Mouse (Mus musculus): ENCODE results near the gene Eif4a2.

Gene Eif4a2

DNA sequence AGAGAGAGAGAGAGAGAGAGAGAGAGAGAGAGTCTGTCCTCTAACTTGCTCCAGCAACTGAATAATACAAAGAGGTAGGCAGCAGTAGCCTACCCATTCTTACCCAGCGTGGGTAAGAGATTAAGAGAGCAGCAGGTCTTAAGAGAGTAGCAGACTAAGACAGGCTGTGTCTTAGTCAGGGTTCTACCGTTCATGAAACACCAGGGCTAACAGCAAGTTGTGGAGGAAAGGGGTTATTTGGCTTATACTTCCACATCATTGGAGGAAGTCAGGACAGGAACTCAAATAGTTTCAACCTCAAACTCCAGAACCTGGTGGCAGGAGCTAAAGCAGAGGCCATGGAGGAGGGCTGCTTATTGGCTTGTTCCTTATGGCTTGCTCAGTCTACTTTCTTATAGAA lies 3.4 kb upstream of the Eif4a2 start:
- no peak for DNase-seq (ENCODE audit: low spot score in 2 of 2)

DNA sequence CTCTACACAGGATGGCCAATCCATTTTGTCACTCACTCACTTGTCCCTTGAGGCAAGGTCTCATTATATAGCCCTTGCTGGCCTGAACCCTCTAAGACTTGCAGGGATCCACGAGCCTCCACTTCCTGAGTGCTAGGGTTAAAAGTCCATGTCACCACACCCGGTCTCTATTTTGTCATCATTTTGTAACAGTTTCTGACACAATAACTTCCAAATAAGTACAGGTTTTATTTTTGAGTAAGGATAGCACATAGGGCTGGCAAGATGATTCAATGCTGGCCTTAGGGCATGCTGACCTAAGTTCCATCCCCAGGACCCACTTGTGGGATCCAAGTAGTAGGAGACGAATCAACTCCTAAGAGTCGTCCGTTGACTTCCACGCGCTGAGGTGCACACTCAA lies 1.1 kb upstream of the Eif4a2 start:
- DNase-seq (ENCODE audit: low spot score in 2 of 2) = no peak

DNA sequence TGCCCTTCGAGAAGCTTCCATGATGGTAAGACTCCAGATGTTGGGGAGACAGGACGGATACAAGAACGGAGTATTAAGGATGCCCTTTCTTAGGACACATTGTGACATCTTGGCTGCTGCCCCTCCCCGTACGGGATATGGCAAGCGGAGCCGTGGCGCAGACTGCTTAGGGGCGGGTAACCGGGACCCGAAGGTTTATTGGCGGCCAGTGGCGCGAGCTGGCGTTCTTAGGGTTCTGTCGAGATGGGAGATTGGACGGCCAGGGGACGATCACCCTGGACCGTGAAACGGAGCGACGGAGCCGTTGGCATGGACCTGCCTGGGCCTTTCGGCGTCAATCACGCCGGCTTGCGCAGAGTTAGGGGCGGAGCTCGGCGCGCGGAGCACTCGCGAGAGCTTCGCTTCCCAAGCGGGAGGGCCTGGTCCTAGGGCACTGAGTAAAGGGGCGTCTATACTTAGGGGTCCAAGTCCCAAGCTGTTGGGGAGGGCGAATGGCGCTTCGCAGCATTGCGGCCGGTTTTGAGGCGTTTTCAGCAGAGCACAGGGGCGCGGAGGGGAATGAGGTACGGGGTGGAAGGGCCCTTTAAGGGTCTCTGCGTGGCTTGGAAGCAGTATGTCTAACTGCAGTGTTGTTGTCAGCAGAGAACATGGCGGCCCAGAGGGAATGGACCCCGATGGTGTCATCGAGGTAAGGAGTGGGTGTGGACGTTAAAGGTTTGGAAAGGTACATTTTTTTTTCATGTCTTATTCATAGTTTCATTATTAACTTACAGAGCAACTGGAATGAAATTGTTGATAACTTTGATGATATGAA lies 909 bp downstream of the Eif4a2 start:
- DNase-seq (ENCODE audit: low spot score in 2 of 2) = peak; percentile 77 to 80

DNA sequence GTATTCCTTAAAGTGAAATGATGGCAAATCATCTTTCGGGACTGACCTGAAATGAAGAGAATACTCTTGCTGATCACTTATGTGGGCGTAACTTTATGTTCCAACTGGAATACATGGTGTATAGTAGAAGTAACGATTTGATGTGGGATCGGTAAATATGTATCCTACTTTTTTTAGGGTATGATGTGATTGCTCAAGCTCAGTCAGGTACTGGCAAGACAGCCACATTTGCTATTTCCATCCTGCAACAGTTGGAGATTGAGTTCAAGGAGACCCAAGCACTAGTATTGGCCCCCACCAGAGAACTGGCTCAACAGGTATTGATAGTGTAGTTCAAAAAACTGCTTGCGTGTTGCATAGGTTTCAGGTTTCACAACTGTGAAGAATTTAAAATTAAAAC lies 1.7 kb downstream of the Eif4a2 start:
- DNase-seq (ENCODE audit: low spot score in 2 of 2) = no peak

- no peak for DNase-seq (ENCODE audit: low spot score in 2 of 2)
These were observed 2.4 kb downstream of the Eif4a2 start for GRCm38 (mm10) chr16:23109350-23110280.

DNA sequence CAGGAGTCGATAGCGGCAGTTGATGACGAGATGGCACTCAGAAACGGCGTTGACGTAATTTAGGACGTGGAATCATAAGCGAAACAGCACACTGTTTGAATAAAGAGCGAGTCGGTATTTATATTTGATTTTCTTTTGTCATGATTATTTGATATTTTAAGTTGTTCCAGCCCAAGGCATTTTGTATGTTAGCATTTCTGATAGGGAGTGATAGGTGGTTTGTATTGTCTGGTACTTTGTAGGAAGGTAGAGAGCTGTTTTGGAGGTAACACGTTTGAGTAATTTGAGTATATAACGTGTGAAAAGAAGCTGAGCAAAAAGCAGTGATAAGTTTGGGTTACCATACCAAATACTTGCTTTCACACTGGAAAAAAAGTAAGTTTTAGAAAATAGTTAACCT lies 5.1 kb downstream of the Eif4a2 start:
- no peak for DNase-seq (ENCODE audit: low spot score in 2 of 2)

DNA sequence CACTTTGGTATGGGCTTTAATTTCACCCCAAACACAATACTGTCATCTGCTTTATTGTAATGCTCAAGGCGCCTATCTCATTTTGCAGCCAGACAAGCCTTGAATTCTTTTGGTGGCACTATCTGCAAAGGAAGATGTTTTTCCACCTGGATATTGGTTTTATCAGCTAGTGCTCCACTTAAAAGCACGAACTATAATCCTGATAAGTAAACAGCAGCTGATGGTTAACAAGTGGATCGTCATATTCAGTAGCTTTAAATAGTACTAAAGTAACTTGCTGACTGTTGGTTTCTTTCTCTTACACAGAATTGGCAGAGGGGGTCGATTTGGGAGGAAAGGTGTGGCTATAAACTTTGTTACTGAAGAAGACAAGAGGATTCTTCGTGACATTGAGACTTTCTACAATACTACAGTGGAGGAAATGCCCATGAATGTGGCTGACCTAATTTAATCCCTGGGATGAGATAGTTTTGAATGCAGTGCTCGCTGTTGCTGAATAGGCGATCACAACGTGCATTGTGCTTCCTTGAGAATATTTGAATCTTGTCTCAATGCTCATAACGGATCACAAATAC lies 5.7 kb downstream of the Eif4a2 start:
- no peak for DNase-seq (ENCODE audit: low spot score in 2 of 2)

GRCm38 (mm10) chr16:23113903-23114302 lies 6.7 kb downstream of the Eif4a2 start:
- no peak for DNase-seq (ENCODE audit: low spot score in 2 of 2)

- no peak for DNase-seq (ENCODE audit: low spot score in 2 of 2)
These were observed 7.3 kb downstream of the Eif4a2 start for GRCm38 (mm10) chr16:23114339-23115171.

DNA sequence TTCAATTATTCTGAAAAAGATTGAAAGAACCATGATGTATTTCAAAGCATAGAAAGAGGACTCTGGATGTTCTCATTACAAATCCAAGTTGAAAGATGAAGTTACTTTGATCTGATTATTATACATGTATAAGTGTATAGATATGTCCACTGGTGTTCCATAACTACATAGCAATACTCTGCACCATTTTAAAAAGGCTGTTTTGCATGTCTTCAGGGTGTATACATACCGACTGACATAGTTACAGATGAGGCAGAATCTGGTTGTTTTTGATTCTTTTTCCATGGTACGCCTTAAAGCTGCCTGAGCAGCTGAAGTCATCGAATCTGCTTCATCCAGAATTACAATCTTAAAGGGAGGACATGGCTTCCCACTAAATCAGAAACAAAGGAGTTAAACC lies 8.2 kb downstream of the Eif4a2 start:
- DNase-seq (ENCODE audit: low spot score in 2 of 2) = no peak

- DNase-seq (ENCODE audit: low spot score in 2 of 2) = no peak
These were observed 9.9 kb downstream of the Eif4a2 start for GRCm38 (mm10) chr16:23117173-23117572.

DNA sequence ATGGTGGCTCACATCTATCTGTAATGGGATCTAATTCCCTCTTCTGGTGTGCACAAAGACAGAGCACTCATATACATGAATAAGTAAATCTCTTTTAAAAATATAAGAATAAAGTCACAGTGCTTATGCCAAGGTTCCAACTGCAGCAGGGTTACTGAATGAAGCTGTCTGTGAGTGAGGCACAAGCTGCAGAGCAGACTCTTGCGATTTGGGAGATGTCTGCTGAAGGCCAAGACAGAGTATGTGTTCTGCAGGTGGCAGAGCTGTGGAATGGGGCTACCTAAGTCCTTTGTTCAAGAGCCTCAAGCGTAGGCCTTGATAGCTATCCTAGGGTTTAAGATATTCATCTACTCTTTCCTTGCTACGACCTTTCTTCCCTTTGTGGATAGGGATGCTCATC lies 15.2 kb downstream of the Eif4a2 start:
- no peak for DNase-seq (ENCODE audit: low spot score in 2 of 2)

DNA sequence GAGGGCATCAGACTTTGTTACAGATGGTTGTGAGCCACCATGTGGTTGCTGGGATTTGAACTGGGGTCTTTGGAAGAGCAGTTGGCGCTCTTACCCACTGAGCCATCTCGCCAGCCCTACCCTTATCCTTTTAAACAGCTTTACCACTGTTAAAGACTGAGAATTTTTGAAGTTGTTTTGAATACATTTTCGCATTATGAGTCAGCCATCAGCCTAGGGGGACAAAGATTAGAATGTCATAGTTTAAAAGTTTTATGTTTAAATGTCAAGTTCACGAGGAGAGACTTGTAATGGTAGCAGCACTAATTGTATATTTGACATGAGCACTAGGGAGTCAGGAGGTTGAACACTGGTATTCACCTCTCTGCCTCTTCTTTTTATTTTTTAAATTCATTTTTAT lies 15.9 kb downstream of the Eif4a2 start:
- no peak for DNase-seq (ENCODE audit: low spot score in 2 of 2)

GRCm38 (mm10) chr16:23124398-23124797 lies 17.2 kb downstream of the Eif4a2 start:
- DNase-seq (ENCODE audit: low spot score in 2 of 2) = no peak

- DNase-seq (ENCODE audit: low spot score in 2 of 2) = no peak
These were observed 20.0 kb downstream of the Eif4a2 start for GRCm38 (mm10) chr16:23127311-23127672.

DNA sequence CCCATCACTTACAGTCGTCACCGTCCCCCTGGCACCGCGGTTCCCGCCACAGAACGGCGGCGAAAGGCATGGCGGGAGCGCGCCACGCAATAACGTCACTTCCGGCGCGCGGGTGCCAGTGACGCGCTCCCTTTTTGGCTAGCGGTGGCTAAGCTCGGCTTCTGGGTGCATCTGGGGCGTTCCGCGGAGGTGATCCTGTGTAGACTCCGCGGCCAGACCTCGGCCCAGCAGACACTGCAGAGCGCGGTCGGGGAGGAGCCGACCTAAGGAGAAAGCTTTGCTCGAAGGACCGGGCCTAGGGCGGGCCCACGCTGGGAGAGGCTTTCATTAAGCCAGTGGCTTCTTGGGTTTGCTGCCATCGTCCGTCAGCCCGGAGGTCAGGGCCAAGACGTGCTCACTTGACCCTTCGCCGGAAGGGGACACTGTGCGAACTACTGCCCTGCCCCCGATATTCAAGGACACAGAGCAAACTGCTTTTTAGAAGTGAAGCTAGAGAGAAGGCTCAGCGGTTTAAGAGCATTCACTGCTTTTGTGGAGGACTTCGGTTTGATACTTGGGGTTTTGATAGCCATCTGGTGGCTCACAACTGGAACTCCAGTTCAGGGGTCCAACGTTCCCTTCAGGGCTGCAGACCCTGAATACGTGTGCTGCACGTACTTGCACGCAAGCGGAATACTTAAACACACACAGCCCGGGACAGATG lies 20.6 kb downstream of the Eif4a2 start, which contains the start of gene Rfc4:
Rfc4 (minus strand) TSS at position 65 of the 703 bp plus-strand sequence.
- peak; percentile 84 to 92 for DNase-seq (ENCODE audit: low spot score in 2 of 2)

GRCm38 (mm10) chr16:23130303-23130702 lies 23.1 kb downstream of the Eif4a2 start:
- no peak for DNase-seq (ENCODE audit: low spot score in 2 of 2)

DNA sequence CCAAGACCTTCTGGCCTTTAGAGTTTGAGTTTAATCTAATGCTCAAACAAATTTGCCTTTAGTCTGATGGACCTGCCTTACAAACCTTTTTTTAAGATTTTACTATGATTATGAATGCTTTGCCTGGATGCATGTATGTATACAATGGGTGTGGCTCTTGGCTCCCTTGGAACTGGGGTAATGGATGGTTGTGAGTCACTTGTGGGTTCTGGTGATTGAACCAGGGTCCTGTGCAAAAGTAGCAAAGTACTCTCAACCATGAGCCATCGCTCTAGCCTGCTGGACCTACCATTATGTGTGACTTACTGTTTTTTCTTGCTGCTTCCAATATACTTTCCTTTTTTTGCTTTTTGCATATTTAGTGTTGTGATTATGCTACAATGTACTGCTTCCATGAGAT lies 25.1 kb downstream of the Eif4a2 start:
- DNase-seq (ENCODE audit: low spot score in 2 of 2) = no peak

- peak in 1 of 2 experiments; percentile 29 for DNase-seq (ENCODE audit: low spot score in 2 of 2)
These were observed 28.3 kb downstream of the Eif4a2 start for GRCm38 (mm10) chr16:23135421-23136149.

- DNase-seq (ENCODE audit: low spot score in 2 of 2) = no peak
These were observed 29.2 kb downstream of the Eif4a2 start for GRCm38 (mm10) chr16:23136406-23136970.
